ENCODE assay signal across 9 mouse cellular contexts in the genomic region with DNA sequence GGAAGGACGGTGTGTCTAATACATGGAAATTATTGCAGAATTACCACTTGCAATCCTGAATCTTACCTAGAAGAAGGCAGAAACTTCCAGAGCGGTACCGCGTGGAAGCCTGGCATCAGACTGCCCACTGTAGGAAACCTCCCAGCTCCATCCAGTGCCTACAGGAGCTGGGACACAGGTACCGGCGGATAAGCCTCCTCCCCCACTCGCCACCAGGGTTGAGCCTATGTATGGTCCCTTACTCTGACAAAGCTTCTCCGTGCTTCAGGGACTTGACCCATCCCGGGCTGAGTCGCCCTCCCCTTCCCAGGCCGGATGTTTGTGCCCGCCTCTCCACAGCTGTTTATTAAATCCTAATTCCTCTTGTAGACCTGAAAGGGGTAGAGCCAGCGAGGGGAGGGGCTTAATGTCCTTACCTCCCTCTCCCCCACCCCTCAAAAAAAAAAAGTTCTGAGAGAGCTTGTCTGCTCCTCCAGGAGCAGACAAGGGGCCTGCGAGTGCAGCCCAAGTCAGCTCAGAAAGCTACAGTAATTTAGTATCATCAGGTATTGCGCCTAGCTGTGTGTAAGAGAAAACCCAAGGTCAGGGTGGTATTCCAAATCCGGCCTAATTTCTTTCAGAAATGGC. TPM values are rescaled to one million over a fixed set of nuclear protein-coding genes. Genes with fewer than 3 reads are reported as not detected.
DNase-seq lines count a peak whose midpoint lies in the region; ATAC-seq and TF ChIP-seq lines count a peak whose summit lies in the region.
"Had no signal": no experiment of that assay in that cellular context is flagged by ENCODE, and none has a peak within 500 bp of the region (broad histone marks: within the 10 kb centered on the region; RNA-seq: fewer than 3 reads in every experiment).

No protein-coding gene starts in this region.

- H3K9me3 ChIP-seq in ES-E14 (ENCODE audit: control insufficient read depth, insufficient read depth, low read depth, low read length) = no peaks in the 10 kb centered on the region
- no peaks in the 10 kb centered on the region for H3K9me3 ChIP-seq in hindbrain, embryonic 11.5 days (ENCODE audit: control insufficient read depth, low read length)
- no peaks in the 10 kb centered on the region for H3K9me3 ChIP-seq in lung, postnatal 0 days (ENCODE audit: low read length)

- TF ChIP-seq CTCF in lung, postnatal 0 days (IDR thresholded peaks at IDR 0.05) = no peak

- H3K4me3 ChIP-seq in ES-E14 (ENCODE audit: insufficient read depth in 1 of 2, low read depth in 1 of 2, low read length in 2 of 2, poor library complexity in 1 of 2, severe bottlenecking in 1 of 2) = peak overlapping the region; percentile 63 to 68
- peak overlapping the region; percentile 6; the same call in 1 of the 2 replicates for H3K4me3 ChIP-seq in hindbrain, embryonic 11.5 days (ENCODE audit: low read depth, low read length)
- peak overlapping the region; percentile 41 for H3K4me3 ChIP-seq in lung, postnatal 0 days (ENCODE audit: low read depth, low read length)

- WGBS in hindbrain, embryonic 11.5 days = 34% methylated on average over 16 of the region's 16 CpGs
- 25% methylated on average over 16 of the region's 16 CpGs for WGBS in lung, postnatal 0 days

- H3K27ac ChIP-seq in ES-E14 (ENCODE audit: insufficient read depth, low read depth, low read length, poor library complexity, severe bottlenecking) = no peak overlapping the region
- H3K27ac ChIP-seq in hindbrain, embryonic 11.5 days (ENCODE audit: low read depth, low read length) = no peak overlapping the region
- H3K27ac ChIP-seq in lung, postnatal 0 days (ENCODE audit: low read length) = peak overlapping the region; percentile 51; the same call in 1 of the 2 replicates

- H3K27me3 ChIP-seq in hindbrain, embryonic 11.5 days (ENCODE audit: control insufficient read depth, insufficient read depth, low read length) = no peaks in the 10 kb centered on the region
- H3K27me3 ChIP-seq in lung, postnatal 0 days (replicated peaks; ENCODE audit: insufficient read depth, low read length) = no peaks in the 10 kb centered on the region

- H3K4me1 ChIP-seq in ES-E14 (ENCODE audit: control insufficient read depth in 2 of 2, insufficient read depth in 2 of 2, low read length in 2 of 2, poor library complexity in 1 of 2) = peaks cover 0 to 10% of the 10 kb centered on the region in 2 experiments; a peak in 1 of 4 replicates
- no peaks in the 10 kb centered on the region for H3K4me1 ChIP-seq in hindbrain, embryonic 11.5 days (replicated peaks; ENCODE audit: control insufficient read depth, insufficient read depth, low read length)
- no peaks in the 10 kb centered on the region for H3K4me1 ChIP-seq in lung, postnatal 0 days (ENCODE audit: insufficient read depth, low read depth, low read length)

- no peak for DNase-seq in ES-E14 (ENCODE audit: low read depth, low spot score)
- DNase-seq in embryo, embryonic 10 days (ENCODE audit: low spot score) = peak; percentile 46
- no peak for DNase-seq in hindbrain, embryonic 11.5 days (ENCODE audit: low spot score)
- peak; percentile 21 for DNase-seq in lung, postnatal 0 days (ENCODE audit: low spot score)
- DNase-seq in c-Kit-positive CD71-positive TER-119-positive erythroid progenitor cells, embryonic 14.5 days (ENCODE audit: low spot score) = no peak
- no peak for DNase-seq in spleen, postnatal 36 days (ENCODE audit: low spot score in 2 of 2)
- no peak for DNase-seq in cerebellum, adult 9-11 months
- no peak for DNase-seq in gastrocnemius, postnatal 4 days (ENCODE audit: low spot score in 2 of 2)

- H3K36me3 ChIP-seq in ES-E14 (ENCODE audit: control insufficient read depth, insufficient read depth, low read length, poor library complexity, severe bottlenecking) = no peaks in the 10 kb centered on the region
- no peaks in the 10 kb centered on the region for H3K36me3 ChIP-seq in hindbrain, embryonic 11.5 days (ENCODE audit: control insufficient read depth, insufficient read depth, low read length)
- H3K36me3 ChIP-seq in lung, postnatal 0 days (ENCODE audit: insufficient read depth, low read length) = no peaks in the 10 kb centered on the region

- peak overlapping the region; percentile 71 for H3K9ac ChIP-seq in ES-E14 (ENCODE audit: insufficient read depth, low read depth, low read length, poor library complexity, severe bottlenecking)
- 0 out of 2 replicates have a peak overlapping the region, but pooled peaks have one; percentile 2 for H3K9ac ChIP-seq in hindbrain, embryonic 11.5 days (ENCODE audit: low read depth, low read length)
- H3K9ac ChIP-seq in lung, postnatal 0 days (replicated peaks; ENCODE audit: low read depth) = no peak overlapping the region

- peak overlapping the region; percentile 58 for H3K4me2 ChIP-seq in hindbrain, embryonic 11.5 days (replicated peaks; ENCODE audit: low read depth, low read length)
- peak overlapping the region; percentile 71 for H3K4me2 ChIP-seq in lung, postnatal 0 days (replicated peaks; ENCODE audit: low read depth, low read length)

- TF ChIP-seq EP300 in lung, postnatal 0 days (IDR thresholded peaks at IDR 0.05) = no peak

- no peak for ATAC-seq in hindbrain, embryonic 11.5 days (ENCODE audit: low FRiP score)
- ATAC-seq in lung, postnatal 0 days = peak; percentile 48

- in situ Hi-C loops in ES-E14 (cut with MboI; ENCODE audit: low sequenced_read_pairs in 2 of 2, unreplicated experiment in 2 of 2) = loop anchor here in 1 of 2 experiments (10.0 kb wide), 1 partner anchor 105 kb away; no protein-coding TSS in a partner anchor

TF ChIP-seq in ES-E14, 5 proteins besides CTCF, POLR2A, EP300 and RAD21:
- TF ChIP-seq ZNF384 (IDR thresholded peaks at IDR 0.05; ENCODE audit: low read depth, low read length) = no peak
- TF ChIP-seq HCFC1 (IDR thresholded peaks at IDR 0.05; ENCODE audit: borderline replicate concordance, insufficient read depth, low read length) = no peak
- TF ChIP-seq ZC3H11A (IDR thresholded peaks at IDR 0.05; ENCODE audit: borderline replicate concordance, low read depth, low read length) = no peak
- no peak for TF ChIP-seq MAFK (IDR thresholded peaks at IDR 0.05; ENCODE audit: insufficient read depth, low read depth, low read length)
- no peak for TF ChIP-seq CHD2 (IDR thresholded peaks at IDR 0.05; ENCODE audit: low read depth, low read length)
TF ChIP-seq in ES-E14: peak in this region for 0.

RNA-seq across cellular contexts. Expression of a gene that starts 9.3 kb away (rescaled TPM):
- total RNA-seq in ES-E14 (2012; rRNA removed) = 2.0 and 4.5 TPM in 2 replicates
- polyA plus RNA-seq in hindbrain, embryonic 11.5 days (2014; fragmentation: Nextera tagmentation; extraction: Ambion mirVana) = 0.04 TPM in 1 of 2 replicates, not detected in the other
- polyA plus RNA-seq in lung, postnatal 0 days (2015; fragmentation: Nextera tagmentation; extraction: Ambion mirVana) = not detected in 2 replicates
- total RNA-seq in gastrocnemius, postnatal 4 days (2021) = not detected
- total RNA-seq: common myeloid progenitor, adult 5-6 weeks had no signal

RNA-seq across cellular contexts. Expression of a gene that starts 30.7 kb away (rescaled TPM):
- 56.1 and 72.5 TPM in 2 replicates for total RNA-seq in ES-E14 (2012; rRNA removed)
- 21.0 and 22.4 TPM in 2 replicates for polyA plus RNA-seq in hindbrain, embryonic 11.5 days (2014; fragmentation: Nextera tagmentation; extraction: Ambion mirVana)
- 16.6 and 22.8 TPM in 2 replicates for polyA plus RNA-seq in lung, postnatal 0 days (2015; fragmentation: Nextera tagmentation; extraction: Ambion mirVana)
- total RNA-seq in gastrocnemius, postnatal 4 days (2021) = 10 to 100 TPM; 61.2 to 64.0 TPM

RNA-seq across cellular contexts. Expression of a gene that starts 38.3 kb away (rescaled TPM):
- total RNA-seq in ES-E14 (2012; rRNA removed) = 16.7 and 24.4 TPM in 2 replicates
- 48.1 and 57.4 TPM in 2 replicates for polyA plus RNA-seq in hindbrain, embryonic 11.5 days (2014; fragmentation: Nextera tagmentation; extraction: Ambion mirVana)
- polyA plus RNA-seq in lung, postnatal 0 days (2015; fragmentation: Nextera tagmentation; extraction: Ambion mirVana) = 41.0 and 41.4 TPM in 2 replicates
- 10 to 100 TPM; 34.5 to 34.6 TPM for total RNA-seq in gastrocnemius, postnatal 4 days (2021)

RNA-seq across cellular contexts. Expression of a gene that starts 57.2 kb away (rescaled TPM):
- 0.27 and 0.95 TPM in 2 replicates for total RNA-seq in ES-E14 (2012; rRNA removed)
- polyA plus RNA-seq in hindbrain, embryonic 11.5 days (2014; fragmentation: Nextera tagmentation; extraction: Ambion mirVana) = 0.25 and 0.39 TPM in 2 replicates
- polyA plus RNA-seq in lung, postnatal 0 days (2015; fragmentation: Nextera tagmentation; extraction: Ambion mirVana) = 0.92 and 1.8 TPM in 2 replicates
- total RNA-seq in gastrocnemius, postnatal 4 days (2021) = under 1 TPM; 0.52 to 0.71 TPM

Comparison
In these comparisons a context has a peak if more than half of its experiments do, and no peak if none do; other contexts are left out.
1. DNase-seq: peak in embryo, embryonic 10 days (single experiment) and lung, postnatal 0 days (single experiment); none in ES-E14 (single experiment), hindbrain, embryonic 11.5 days (single experiment), c-Kit-positive CD71-positive TER-119-positive erythroid progenitor cells, embryonic 14.5 days (single experiment), spleen, postnatal 36 days (0 of 2), cerebellum, adult 9-11 months (single experiment) and gastrocnemius, postnatal 4 days (0 of 2).
2. H3K4me3 ChIP-seq: peak in every context shown above with its lines; median percentile 66 in ES-E14; 41 in lung, postnatal 0 days; 6 in hindbrain, embryonic 11.5 days.